Mouse (Mus musculus) intestine, embryonic 14.5 days (tissue): ENCODE results near the gene Agbl1. TPM values are rescaled to one million over a fixed set of nuclear protein-coding genes. Genes with fewer than 3 reads are reported as not detected.

Experiments
- ATAC-seq: fragments of 200-750 bp; cut with Nextera tagmentation; replicated peaks from 2 replicates; pipeline ENCODE4 v1.8.0; 2017; ENCODE audit warnings: low read depth, moderate number of reproducible peaks, moderate TSS enrichment, moderate library complexity; ENCODE audit not compliant: low FRiP score, low TSS enrichment
- DNase-seq: peaks from one replicate; pipeline ENCODE4 v3.0.0-alpha.2; 2018; ENCODE audit warnings: low spot score
- H3K27ac ChIP-seq: fragments of 300-500 bp; sonication (generic); 2 replicates; pipeline ENCODE4 v1.5.1; 2014; ENCODE audit warnings: low read depth, mild to moderate bottlenecking, control low read depth
- H3K27me3 ChIP-seq: fragments of 300-500 bp; sonication (generic); replicated peaks from 2 replicates; pipeline ENCODE4 v1.6.1; 2014; ENCODE audit warnings: low read length, control low read depth; ENCODE audit not compliant: control insufficient read depth, insufficient read depth
- H3K36me3 ChIP-seq: fragments of 300-500 bp; sonication (generic); 2 replicates; pipeline ENCODE4 v1.6.1; 2014; ENCODE audit warnings: low read length, control low read depth; ENCODE audit not compliant: control insufficient read depth, insufficient read depth
- H3K4me1 ChIP-seq: fragments of 300-500 bp; sonication (generic); replicated peaks from 2 replicates; pipeline ENCODE4 v1.6.1; 2014; ENCODE audit warnings: low read length, control low read depth, mixed read lengths; ENCODE audit not compliant: control insufficient read depth, insufficient read depth
- H3K4me2 ChIP-seq: fragments of 300-500 bp; sonication (generic); 2 replicates; pipeline ENCODE4 v1.6.1; 2014; ENCODE audit warnings: low read length
- H3K4me3 ChIP-seq: fragments of 300-500 bp; sonication (generic); 2 replicates; pipeline ENCODE4 v1.5.1; 2014; ENCODE audit warnings: low read depth, low read length, control low read depth, mixed read lengths
- H3K9ac ChIP-seq: fragments of 300-500 bp; sonication (generic); 2 replicates; pipeline ENCODE4 v1.6.1; 2014; ENCODE audit warnings: mild to moderate bottlenecking, low read length
- H3K9me3 ChIP-seq: fragments of 300-500 bp; sonication (generic); 2 replicates; pipeline ENCODE4 v1.6.1; 2016; ENCODE audit warnings: low read length, control low read depth; ENCODE audit not compliant: control insufficient read depth
- WGBS: fragments of 180-500 bp; shearing (Covaris S2); extraction: QIAGEN DNeasy Blood & Tissue Kit; methylation state at CpG from one replicate; pipeline ENCODE4 v1.1.7; 2014; 5-methylcytosine and 5-hydroxymethylcytosine counted together
- polyA plus RNA-seq: library from polyadenylated mRNA; unstranded; fragments of >200 nt; fragmentation: Nextera tagmentation; extraction: Ambion mirVana; gene quantifications from 2 replicates; pipeline ENCODE4 v1.2.1, GENCODE M21; 2014

The Agbl1 gene
- polyA plus RNA-seq, 1 experiment from 2014 or later: not detected

DNA sequence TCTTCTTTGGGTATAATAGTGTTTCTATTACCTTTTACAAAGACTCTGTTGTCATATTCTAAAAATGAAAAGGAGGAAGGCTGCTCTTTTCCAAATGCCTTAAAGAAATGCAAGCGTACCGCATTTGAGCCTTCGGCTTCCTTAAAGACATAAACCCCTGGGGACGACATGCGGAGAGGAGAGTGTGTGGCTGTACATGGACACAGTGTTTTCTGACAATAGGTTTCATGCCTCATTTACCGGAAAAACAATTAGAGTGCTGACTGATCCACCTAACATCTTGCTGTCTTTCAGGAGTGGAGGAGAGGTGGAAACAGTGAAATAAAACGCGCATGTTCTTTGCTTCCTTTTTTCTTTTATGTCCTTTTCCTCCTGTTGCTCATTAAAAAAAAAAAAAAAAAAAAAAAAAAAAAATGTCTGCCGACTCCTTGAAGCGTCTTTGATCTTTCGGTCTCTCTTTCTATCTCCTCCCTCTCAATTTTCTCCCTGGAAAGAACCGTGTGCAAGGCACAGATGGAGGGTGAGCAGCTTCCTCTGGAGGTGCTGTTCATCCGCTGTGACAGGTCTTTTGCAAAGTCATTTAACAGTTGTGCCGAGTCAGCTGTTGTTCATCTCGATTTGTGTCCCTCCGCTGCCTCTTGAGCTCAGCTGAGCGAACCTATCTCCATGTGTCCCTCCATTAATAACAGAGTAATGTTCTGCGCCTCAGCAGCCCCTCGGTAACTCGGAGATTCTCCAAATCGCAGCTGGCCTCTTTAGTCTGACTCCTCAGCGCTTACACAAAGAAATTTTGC is 659.9 kb downstream of the Agbl1 start:
- H3K4me1 ChIP-seq: no peaks in the 10 kb centered on the region
- H3K27ac ChIP-seq: no peak overlapping the region
- no peak overlapping the region for H3K4me3 ChIP-seq
- H3K9ac ChIP-seq: no peak overlapping the region
- ATAC-seq (no peak), DNase-seq (no peak)
- H3K4me2 ChIP-seq: no peak overlapping the region
- H3K36me3 ChIP-seq: no peaks in the 10 kb centered on the region
- 74% methylated on average over 22 of the region's 22 CpGs for WGBS
- H3K9me3 ChIP-seq: no peaks in the 10 kb centered on the region
- no peaks in the 10 kb centered on the region for H3K27me3 ChIP-seq

GRCm38 (mm10) chr7:76904096-76904495 is 674.4 kb downstream of the Agbl1 start:
- ATAC-seq: no peak
- no peak for DNase-seq
- 85% methylated on average over 1 of the region's 1 CpGs for WGBS

DNA sequence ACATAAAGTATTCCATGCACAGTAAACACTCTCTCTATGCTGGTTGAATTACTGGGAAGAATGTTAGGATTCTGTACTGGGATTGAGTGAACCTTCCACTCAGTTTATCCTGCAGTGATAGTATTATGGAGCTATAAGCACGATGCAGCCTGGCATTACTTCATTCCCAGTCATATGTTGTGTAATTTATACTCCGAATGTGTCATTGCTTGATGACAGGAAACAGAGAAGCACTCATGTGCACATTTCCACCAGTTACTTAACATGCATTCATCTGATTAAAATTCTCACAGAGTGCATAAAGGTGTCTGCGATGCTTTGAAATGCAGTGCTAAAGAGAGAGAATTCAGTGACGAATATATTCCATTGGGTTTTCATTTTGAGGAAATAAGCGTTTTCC is 682.0 kb downstream of the Agbl1 start:
- DNase-seq (no peak), ATAC-seq (no peak)
- Histone ChIP-seq H3K9me3 (no peaks in the 10 kb centered on the region), H3K4me3 (no peak overlapping the region), H3K4me1 (no peaks in the 10 kb centered on the region), H3K4me2 (no peak overlapping the region), H3K36me3 (no peaks in the 10 kb centered on the region), H3K27ac (no peak overlapping the region), H3K9ac (no peak overlapping the region), H3K27me3 (no peaks in the 10 kb centered on the region)
- 84% methylated on average over 5 of the region's 5 CpGs for WGBS

More at GRCm38 (mm10) chr7:76904096-76904495, 674.4 kb downstream of the Agbl1 start:
- H3K4me1 ChIP-seq: no peaks in the 10 kb centered on the region
- no peak overlapping the region for H3K4me3 ChIP-seq
- H3K27ac ChIP-seq: no peak overlapping the region
- H3K9ac ChIP-seq: no peak overlapping the region
- H3K9me3 ChIP-seq: no peaks in the 10 kb centered on the region
- H3K36me3 ChIP-seq: no peaks in the 10 kb centered on the region
- H3K4me2 ChIP-seq: no peak overlapping the region
- H3K27me3 ChIP-seq: no peaks in the 10 kb centered on the region

- H3K27me3 ChIP-seq: no peaks in the 10 kb centered on the region
Observed at GRCm38 (mm10) chr7:76918871-76919270, 689.2 kb downstream of the Agbl1 start.

GRCm38 (mm10) chr7:76921671-76922070 is 692.0 kb downstream of the Agbl1 start:
- no peak overlapping the region for H3K27ac ChIP-seq
- H3K9ac ChIP-seq: no peak overlapping the region
- DNase-seq: no peak
- ATAC-seq: no peak
- no peaks in the 10 kb centered on the region for H3K4me1 ChIP-seq
- H3K4me2 ChIP-seq: no peak overlapping the region
- H3K9me3 ChIP-seq: no peaks in the 10 kb centered on the region
- H3K27me3 ChIP-seq: no peaks in the 10 kb centered on the region
- H3K36me3 ChIP-seq: no peaks in the 10 kb centered on the region
- 37% methylated on average over 2 of the region's 2 CpGs for WGBS
- H3K4me3 ChIP-seq: no peak overlapping the region

More at GRCm38 (mm10) chr7:76918871-76919270, 689.2 kb downstream of the Agbl1 start:
- Histone ChIP-seq H3K4me1 (no peaks in the 10 kb centered on the region), H3K4me3 (no peak overlapping the region), H3K4me2 (no peak overlapping the region), H3K9me3 (no peaks in the 10 kb centered on the region), H3K27ac (no peak overlapping the region), H3K9ac (no peak overlapping the region), H3K36me3 (no peaks in the 10 kb centered on the region)
- DNase-seq: no peak
- no peak for ATAC-seq

DNA sequence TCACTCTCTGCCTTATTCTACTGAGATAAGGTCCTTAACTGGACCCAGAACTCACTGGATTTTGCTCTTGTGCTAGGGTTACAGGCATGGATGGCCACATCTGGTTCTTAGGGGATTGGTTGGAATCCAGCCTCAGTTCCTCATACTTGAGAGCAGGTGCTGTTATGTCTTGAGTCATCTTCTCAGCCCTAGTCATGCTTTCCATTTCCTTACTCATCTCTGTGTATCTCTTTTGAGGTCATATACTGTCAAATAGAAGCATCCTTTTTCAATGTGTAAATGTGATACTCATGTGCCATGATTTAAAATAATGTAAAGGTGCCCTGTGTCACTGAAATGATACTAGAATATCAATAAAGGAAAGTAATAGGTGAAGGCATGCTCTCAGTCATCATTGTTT is 705.5 kb downstream of the Agbl1 start:
- Histone ChIP-seq H3K9me3 (no peaks in the 10 kb centered on the region), H3K27me3 (no peaks in the 10 kb centered on the region), H3K4me1 (no peaks in the 10 kb centered on the region), H3K36me3 (no peaks in the 10 kb centered on the region), H3K4me2 (no peak overlapping the region), H3K9ac (no peak overlapping the region), H3K4me3 (no peak overlapping the region), H3K27ac (no peak overlapping the region)
- ATAC-seq (no peak), DNase-seq (no peak)

DNA sequence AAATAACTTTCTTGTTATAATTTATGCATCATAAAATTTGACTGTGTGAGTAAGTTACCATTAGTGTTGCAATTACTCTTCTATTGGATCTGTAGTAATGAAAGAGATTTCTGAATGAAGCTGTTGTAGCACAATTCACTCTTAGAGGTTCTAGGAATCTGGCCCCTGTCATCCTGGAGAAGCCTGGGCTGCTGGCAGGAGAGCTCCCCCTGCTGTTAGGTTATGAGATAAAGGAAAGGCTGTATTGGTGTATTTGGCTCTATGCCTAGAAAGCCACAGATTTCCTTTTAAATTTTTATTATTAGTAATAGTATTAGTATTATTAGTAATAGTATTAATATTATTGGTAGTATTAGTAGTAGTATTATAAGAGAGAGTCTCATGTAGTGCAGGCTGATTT is 711.8 kb downstream of the Agbl1 start:
- no peak for DNase-seq
- H3K36me3 ChIP-seq: no peaks in the 10 kb centered on the region
- H3K27me3 ChIP-seq: no peaks in the 10 kb centered on the region
- no peak overlapping the region for H3K4me3 ChIP-seq
- no peak overlapping the region for H3K27ac ChIP-seq
- H3K4me1 ChIP-seq: no peaks in the 10 kb centered on the region
- ATAC-seq: no peak
- H3K4me2 ChIP-seq: no peak overlapping the region
- H3K9ac ChIP-seq: no peak overlapping the region
- H3K9me3 ChIP-seq: no peaks in the 10 kb centered on the region

- H3K9ac ChIP-seq: no peak overlapping the region
- H3K4me3 ChIP-seq: no peak overlapping the region
- 16% methylated on average over 3 of the region's 3 CpGs for WGBS
- H3K4me2 ChIP-seq: no peak overlapping the region
- H3K36me3 ChIP-seq: no peaks in the 10 kb centered on the region
- H3K4me1 ChIP-seq: no peaks in the 10 kb centered on the region
- H3K9me3 ChIP-seq: no peaks in the 10 kb centered on the region
- H3K27ac ChIP-seq: no peak overlapping the region
- no peak for DNase-seq
- H3K27me3 ChIP-seq: no peaks in the 10 kb centered on the region
- ATAC-seq: no peak
Observed at GRCm38 (mm10) chr7:76971334-76971733, 741.6 kb downstream of the Agbl1 start.

- no peak overlapping the region for H3K9ac ChIP-seq
- no peaks in the 10 kb centered on the region for H3K4me1 ChIP-seq
- H3K4me3 ChIP-seq: no peak overlapping the region
- H3K27ac ChIP-seq: no peak overlapping the region
- no peak overlapping the region for H3K4me2 ChIP-seq
- no peaks in the 10 kb centered on the region for H3K9me3 ChIP-seq
- DNase-seq (no peak), ATAC-seq (no peak)
- no peaks in the 10 kb centered on the region for H3K27me3 ChIP-seq
- WGBS: 87% methylated on average over 3 of the region's 3 CpGs
- no peaks in the 10 kb centered on the region for H3K36me3 ChIP-seq
Observed at GRCm38 (mm10) chr7:77009571-77009970, 779.9 kb downstream of the Agbl1 start.
